Mouse (Mus musculus) NIH3T3 (cell line): ENCODE measurements around the gene Vmac.

Experiments
- DNase-seq: peaks from one replicate; pipeline ENCODE4 v3.0.0-alpha.2; 2012; ENCODE audit warnings: low read depth

The Vmac gene

GRCm38 (mm10) chr17:56740118-56740787 lies 22.4 kb upstream of the Vmac start:
- no peak for DNase-seq

DNA sequence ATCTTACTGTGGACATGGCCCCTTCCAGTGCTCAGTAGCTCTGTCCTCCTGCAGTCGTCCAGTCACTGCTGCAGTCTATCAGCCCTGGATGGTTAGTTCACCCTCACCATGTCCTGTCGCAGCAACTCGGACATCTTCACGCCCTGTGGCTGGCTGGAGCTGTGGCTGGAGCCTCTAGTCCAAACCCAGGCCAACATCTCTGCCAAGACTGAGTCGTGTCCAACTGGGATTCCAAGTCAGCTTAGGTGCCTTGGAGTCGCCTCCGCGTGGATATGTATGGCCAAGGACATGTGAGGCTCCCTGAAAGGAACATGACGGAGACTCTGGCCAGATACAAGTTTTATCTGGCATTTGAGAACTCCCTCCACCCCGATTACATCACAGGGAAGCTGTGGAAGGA lies 20.4 kb upstream of the Vmac start:
- DNase-seq: no peak

DNA sequence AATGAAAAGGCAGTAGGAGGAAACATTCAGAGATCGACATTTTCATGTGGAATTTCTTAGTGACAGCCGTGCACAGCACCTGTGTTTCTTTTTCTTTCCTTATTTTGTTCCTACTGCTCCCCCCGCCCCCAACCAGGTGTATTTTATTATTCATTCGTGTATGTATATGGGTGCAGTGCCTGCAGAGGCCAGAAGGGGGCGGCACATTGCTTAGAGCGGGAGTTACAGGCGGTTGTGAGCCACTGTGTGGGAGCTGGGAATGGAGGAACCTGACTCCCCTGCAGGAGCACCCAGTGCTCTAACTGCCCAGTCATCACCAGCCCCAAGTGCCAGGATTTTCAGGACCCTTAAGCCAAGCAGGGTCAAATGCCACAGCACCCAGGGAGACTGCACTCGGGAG lies 18.7 kb upstream of the Vmac start:
- peak; percentile 34 for DNase-seq

GRCm38 (mm10) chr17:56729656-56730055 lies 11.8 kb upstream of the Vmac start:
- no peak for DNase-seq

DNA sequence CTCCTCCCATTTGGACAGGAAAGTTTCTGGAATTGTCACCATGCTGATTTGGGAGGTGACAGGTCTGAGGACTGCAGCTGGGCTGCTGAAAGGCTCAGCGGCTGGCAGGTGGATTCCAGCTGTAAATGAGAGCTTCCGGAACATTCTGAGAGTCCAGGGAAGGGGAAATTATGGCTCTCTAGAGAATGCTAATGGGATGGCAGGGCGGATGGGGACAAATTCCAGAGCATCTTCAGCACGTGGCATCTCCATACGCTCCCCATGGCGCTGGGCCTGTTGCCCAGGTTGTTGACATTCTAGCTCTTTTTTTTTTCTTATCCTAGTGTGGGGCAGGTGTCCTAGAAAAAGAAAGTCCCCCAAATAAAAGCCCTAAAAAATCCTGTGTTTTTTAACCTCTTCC lies 11.3 kb upstream of the Vmac start:
- no peak for DNase-seq

- DNase-seq: peak; percentile 60
Measured at GRCm38 (mm10) chr17:56728117-56728516, 10.3 kb upstream of the Vmac start.

GRCm38 (mm10) chr17:56727659-56728058 lies 9.8 kb upstream of the Vmac start:
- DNase-seq: no peak

DNA sequence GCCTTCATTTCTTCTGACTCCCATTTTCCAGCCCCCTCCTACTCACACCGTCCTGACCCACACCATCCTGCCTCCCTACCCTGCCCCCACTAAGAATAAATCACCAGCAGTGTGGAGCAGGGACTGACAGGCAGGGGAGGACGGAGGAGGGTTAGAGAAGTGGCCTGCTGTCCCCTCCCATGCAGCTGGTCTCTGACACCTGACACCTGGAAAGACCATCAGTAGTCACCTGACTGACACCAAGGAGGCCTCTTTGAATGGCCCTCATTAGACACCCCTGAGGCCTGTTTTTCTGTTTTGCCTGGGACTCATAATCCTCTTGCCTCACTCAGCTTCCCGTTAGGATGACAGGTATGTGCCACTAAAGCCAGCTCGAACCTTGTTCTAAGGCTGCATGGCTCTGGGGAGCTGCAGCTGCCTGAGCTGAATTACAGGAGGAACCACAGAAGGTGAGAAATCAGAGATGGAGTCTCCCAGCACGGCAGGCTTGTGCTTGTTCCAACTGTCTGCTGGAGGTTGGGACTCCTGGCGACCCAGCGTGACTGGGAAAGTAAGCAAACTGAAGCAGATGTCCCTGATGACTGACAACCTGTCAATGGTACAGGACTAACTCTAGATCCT lies 9.3 kb upstream of the Vmac start:
- no peak for DNase-seq

- no peak for DNase-seq
Measured at GRCm38 (mm10) chr17:56723419-56724161, 5.8 kb upstream of the Vmac start.

DNA sequence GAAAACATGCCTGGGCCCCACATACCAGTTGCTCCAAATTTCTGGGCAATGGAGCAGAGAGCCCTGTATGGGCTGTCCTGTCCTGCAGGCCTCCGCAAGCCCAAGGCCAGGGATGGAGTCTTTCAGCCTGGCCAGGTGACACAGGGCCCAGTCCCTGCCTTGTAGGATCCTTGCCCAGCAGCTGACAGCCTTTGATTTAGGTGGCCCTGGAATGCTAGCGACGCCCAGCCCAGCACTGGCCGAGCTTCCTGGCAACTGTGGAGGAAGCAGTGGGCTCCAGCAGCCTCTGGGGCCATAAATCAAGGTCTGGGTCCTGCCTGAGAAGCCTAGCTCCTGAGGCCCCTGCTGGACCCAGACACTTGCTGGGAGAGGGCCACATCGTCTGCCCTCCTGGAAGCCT lies 4.6 kb upstream of the Vmac start:
- DNase-seq: no peak

DNA sequence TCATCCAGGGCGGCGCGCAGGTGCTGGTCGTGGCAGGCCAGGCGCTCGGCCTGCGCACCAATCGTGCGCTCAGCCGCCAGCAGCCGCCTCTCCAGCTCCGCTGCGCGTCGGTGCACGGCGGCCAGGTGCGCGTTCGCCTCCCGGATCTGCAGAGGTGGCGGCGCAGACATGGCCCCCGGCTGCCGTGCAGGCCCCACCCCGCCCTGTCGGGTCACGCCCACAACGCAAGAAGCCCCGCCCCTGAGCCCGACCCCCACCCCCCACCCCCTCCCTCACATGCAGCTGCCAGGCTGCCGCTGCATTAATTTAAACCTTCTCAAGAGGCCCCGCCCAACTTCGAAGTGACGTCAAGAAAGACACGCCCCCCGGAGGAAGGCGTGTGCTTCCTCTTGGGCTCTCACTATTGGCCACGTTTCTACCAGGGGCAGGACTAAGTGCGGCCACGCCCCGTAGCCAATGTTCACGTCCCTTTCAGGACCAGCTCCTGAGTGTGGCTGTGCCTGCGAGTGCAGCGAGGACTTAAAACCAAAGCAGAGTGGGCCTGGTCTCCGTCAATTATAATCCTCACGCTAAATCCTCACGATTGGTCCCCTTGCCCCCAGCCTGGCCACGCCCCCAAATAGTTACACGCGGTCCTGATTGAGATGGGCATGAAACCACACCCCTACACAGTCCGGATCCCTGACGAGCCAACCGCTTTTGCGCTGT lies 1.0 kb downstream of the Vmac start:
- peak; percentile 100 for DNase-seq

- no peak for DNase-seq
Measured at GRCm38 (mm10) chr17:56715914-56716654, 1.7 kb downstream of the Vmac start.

GRCm38 (mm10) chr17:56715360-56715759 lies 2.5 kb downstream of the Vmac start:
- no peak for DNase-seq

DNA sequence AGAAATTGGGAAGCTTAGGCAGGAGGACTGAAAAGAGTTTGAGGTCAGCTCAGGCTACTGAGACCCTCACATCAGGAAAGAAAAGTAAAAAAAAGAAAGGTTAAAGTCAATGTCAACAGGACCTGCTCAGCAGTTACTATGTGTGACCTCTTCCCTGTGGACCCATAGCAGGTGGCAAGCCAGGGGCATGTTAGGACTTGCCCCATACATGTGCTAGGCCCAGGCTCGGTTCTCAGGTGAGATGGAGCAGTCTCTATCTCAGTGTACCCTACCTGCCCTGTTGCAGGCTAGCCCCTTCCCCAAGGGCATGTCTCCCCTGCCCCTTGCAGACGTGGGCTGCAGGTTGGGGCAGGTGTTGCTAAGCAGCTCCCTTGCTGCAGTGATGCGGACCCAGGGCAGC lies 8.1 kb downstream of the Vmac start:
- no peak for DNase-seq

DNA sequence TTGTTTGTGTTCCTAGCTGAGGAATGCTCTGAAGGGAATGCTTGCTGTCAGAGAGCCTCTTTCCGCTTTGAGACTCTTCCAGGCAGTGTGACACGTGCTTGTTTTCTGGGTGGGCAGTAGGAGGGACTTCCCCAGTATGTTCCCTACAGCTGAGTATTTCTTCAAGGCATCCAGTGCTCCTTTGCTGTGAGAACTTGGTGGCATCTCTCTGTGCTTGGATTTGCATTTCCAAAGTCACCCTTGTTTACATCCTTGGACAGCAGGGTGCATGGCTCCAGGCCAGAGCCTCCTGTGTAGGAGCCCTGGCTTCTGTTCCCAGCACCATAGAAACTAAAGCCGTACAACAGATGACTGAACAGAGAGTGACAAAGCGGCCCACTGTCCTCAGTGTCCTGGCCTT lies 9.1 kb downstream of the Vmac start:
- no peak for DNase-seq

DNA sequence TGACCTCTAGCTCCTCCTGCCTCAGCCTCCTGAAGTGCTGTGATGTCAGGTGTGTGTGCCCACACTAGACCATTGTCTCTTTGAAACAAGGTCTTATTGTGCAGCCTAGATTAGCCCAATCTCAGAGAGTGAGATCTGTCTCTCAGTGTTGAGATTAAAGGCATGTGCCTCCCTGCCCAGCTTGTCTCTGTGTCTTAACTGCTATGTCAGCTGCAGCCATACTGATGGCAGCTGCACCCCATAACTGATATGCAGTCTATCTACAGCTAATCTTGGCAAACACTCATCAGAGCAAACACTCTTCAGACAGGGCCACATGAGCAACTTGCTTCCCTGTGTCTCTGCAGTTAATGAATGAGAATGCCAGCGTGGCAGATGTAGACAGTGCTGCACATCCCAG lies 11.3 kb downstream of the Vmac start:
- DNase-seq: no peak

DNA sequence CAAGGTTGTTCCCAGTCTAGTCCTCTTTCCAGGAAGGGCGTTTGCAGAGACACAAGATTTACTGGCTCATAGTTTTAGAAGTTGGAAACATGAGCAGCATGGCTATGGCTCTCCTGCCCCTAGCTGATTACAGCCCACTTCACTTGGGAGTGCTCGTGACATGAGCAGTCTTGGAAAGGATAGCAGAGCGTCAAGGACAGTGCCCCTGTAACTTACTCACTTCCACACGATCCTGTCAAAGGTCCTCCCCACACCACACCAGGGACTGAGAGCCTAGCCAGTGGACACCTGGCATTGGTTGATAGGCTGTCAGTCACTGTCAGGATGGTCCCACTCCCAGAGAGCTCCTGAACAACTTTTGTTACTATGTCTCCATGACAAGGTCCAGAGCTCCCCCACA lies 14.8 kb downstream of the Vmac start:
- no peak for DNase-seq

- no peak for DNase-seq
Measured at GRCm38 (mm10) chr17:56700451-56700850, 17.4 kb downstream of the Vmac start.

DNA sequence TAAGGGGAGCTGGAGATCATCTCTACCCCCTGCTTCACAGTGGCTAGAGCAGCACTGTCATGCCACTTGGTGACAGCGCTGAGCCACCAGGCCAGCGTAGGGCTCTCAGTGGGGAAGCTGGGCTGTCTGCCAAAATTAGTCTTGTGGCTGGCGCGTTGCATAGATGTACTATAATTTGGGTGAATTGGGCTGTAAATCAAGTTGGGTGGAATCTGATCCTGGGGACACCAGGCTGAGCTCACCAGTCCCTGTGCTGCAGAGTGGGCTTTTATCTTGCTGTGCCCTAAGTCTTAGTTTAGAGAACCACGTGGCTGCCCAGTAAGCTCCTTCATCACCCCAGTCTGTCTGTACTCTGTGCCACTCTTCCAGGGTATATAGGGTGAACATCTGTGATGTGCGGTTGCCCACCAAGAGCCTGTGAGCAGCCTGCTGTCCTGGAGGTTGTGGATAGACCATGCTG lies 23.9 kb downstream of the Vmac start:
- DNase-seq: peak; percentile 51

GRCm38 (mm10) chr17:56693395-56693794 lies 24.4 kb downstream of the Vmac start:
- DNase-seq: no peak

DNA sequence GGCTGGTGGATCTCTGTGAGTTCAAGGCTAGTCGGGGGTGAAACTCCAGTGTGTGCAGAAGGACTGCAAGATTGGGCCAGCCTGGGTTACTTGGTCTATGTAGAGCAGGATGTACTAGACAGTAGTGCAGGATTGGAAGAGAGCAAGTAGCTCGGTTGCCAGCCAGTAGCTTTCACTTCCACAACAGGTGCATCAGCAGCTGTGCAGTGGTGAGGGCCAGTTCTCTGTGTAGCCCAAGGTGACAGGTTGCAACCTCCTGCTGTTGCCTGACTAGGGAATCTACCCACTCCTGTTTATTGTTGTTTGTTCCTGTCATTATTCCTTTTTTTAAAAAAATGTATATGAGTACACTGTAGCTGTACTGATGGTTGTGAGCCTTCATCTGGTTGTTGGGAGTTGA lies 29.1 kb downstream of the Vmac start:
- no peak for DNase-seq

GRCm38 (mm10) chr17:56688045-56688444 lies 29.8 kb downstream of the Vmac start:
- DNase-seq: no peak
